Mouse (Mus musculus): ENCODE results near the gene Dthd1. TPM values are rescaled to one million over a fixed set of nuclear protein-coding genes. Genes with fewer than 3 reads are reported as not detected.

Gene Dthd1
- under 1 TPM; 0.06 to 0.61 TPM for polyA plus RNA-seq (2017; shearing (Covaris generic))

GRCm38 (mm10) chr5:62813402-62814071 is at the start of gene Dthd1:
Dthd1 (plus strand) TSS chr5:62813823.

GRCm38 (mm10) chr5:62765784-62766701 is 47.6 kb upstream of the Dthd1 start, which contains the start of gene Arap2:
Arap2 (minus strand) TSS chr5:62766159.

Other genes with a start within 250 kb of the Dthd1 start
- gene Arap2, start 47.7 kb upstream of the Dthd1 start, polyA plus RNA-seq (2017; shearing (Covaris generic)), result 100 to 1,000 TPM; 102 to 133 TPM